In the genomic region with DNA sequence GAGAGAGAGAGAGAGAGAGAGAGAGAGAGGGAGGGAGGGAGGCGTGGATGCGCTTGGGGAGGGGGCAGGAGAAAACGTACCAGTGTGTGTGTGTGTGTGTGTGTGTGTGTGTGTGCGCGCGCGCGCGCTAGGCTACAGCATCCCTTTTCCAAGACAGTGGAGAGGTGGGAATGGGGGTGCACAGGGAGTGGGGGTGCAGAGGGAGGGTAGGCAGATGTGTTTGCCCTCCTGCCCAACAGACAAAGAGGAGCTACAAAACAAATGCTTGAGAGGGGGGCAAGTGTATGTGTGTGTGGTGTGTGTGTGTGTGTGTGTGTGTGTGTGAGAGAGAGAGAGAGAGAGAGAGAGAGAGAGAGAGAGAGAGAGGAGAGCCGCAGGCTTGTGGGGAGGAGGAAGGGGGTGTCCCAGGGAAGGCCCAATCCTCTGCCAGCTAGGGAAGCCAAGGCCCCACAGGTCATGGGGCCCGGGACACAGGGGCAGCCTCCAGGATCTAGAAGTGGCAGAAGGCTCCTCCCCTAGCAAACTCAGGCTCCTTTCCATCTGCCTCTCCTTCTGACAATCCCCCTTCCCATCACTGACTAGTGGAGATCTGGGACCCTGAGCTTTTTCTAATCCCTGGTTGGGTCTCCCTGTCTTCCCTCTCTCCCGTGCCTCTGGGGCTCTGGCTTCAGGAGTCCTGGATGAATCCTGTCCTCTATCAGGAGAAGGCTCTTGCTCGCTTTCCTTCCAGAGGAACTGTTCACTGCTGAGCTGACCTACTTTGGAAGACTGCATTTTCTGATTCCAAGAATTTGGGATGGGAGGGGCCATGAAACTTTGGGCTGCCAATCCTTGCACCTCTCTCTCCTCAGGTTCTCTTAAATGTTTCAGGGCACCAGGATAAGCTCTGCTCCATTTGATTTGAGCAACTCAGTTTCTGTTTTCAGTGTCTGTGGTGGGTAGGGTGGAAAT, we compare ENCODE assay signal across 8 mouse cellular contexts. TPM values are rescaled to one million over a fixed set of nuclear protein-coding genes. Genes with fewer than 3 reads are reported as not detected.
A peak's percentile ranks its signal among the peaks of the same experiment; 100 is the strongest.
DNase-seq lines count a peak whose midpoint lies in the region; ATAC-seq and TF ChIP-seq lines count a peak whose summit lies in the region.

No protein-coding gene starts in this region.

- no peak for TF ChIP-seq CTCF in gastrocnemius, adult 2 months (IDR thresholded peaks at IDR 0.05)
- TF ChIP-seq CTCF in cortical plate, adult 2 months (IDR thresholded peaks at IDR 0.05; ENCODE audit: extremely low read depth, insufficient read depth, low read length), result no peak

- H3K4me1 ChIP-seq in cortical plate, adult 2 months (ENCODE audit: control insufficient read depth, insufficient read depth, low read length), result peaks cover 4% of the 10 kb centered on the region; the same call in 1 of the 2 replicates
- peaks cover 41% of the 10 kb centered on the region for H3K4me1 ChIP-seq in heart, embryonic 10.5 days
- peaks cover 6% of the 10 kb centered on the region for H3K4me1 ChIP-seq in liver, embryonic 11.5 days (replicated peaks; ENCODE audit: control insufficient read depth, insufficient read depth, low read length)
- peaks cover 26% of the 10 kb centered on the region for H3K4me1 ChIP-seq in neural tube, embryonic 12.5 days

- peak; percentile 41 for ATAC-seq in liver, embryonic 11.5 days (replicated peaks; ENCODE audit: low FRiP score)
- ATAC-seq in neural tube, embryonic 12.5 days (ENCODE audit: low FRiP score, low read depth), result peak; percentile 79

- peak; percentile 37 for DNase-seq in gastrocnemius, adult 2 months
- no peak for DNase-seq in gastrocnemius, adult 18-20 months (ENCODE audit: low spot score)
- DNase-seq in heart, embryonic 10.5 days (ENCODE audit: low spot score), result no peak
- peak; percentile 30 for DNase-seq in kidney, adult 18-20 months
- DNase-seq in liver, embryonic 11.5 days (ENCODE audit: low spot score), result no peak
- no peak for DNase-seq in urinary bladder, postnatal 25 days (ENCODE audit: low spot score)

- 0 out of 2 replicates have a peak, but pooled peaks have one; percentile 20 for TF ChIP-seq POLR2A in cortical plate, adult 2 months (IDR thresholded peaks at IDR 0.05; ENCODE audit: extremely low read depth, insufficient read depth, low read length)

- intact Hi-C loops in gastrocnemius, adult 2 months (cut with DNase I), result no loop called here

- 8% methylated on average over 12 of the region's 13 CpGs for WGBS in heart, embryonic 10.5 days
- 11% methylated on average over 10 of the region's 13 CpGs for WGBS in liver, embryonic 11.5 days
- 11% methylated on average over 12 of the region's 13 CpGs for WGBS in neural tube, embryonic 12.5 days

- H3K4me3 ChIP-seq in gastrocnemius, adult 2 months, result peak overlapping the region; percentile 56
- H3K4me3 ChIP-seq in cortical plate, adult 2 months (ENCODE audit: insufficient read depth, low read length), result peak overlapping the region; percentile 83
- peak overlapping the region; percentile 62 for H3K4me3 ChIP-seq in heart, embryonic 10.5 days
- H3K4me3 ChIP-seq in liver, embryonic 11.5 days (ENCODE audit: low read depth, low read length), result peak overlapping the region; percentile 51
- H3K4me3 ChIP-seq in neural tube, embryonic 12.5 days, result peak overlapping the region; percentile 48

- H3K27ac ChIP-seq in gastrocnemius, adult 2 months, result peak overlapping the region; percentile 73
- peak overlapping the region; percentile 54 for H3K27ac ChIP-seq in cortical plate, adult 2 months (ENCODE audit: insufficient read depth, low read length)
- peak overlapping the region; percentile 81 for H3K27ac ChIP-seq in heart, embryonic 10.5 days
- no peak overlapping the region for H3K27ac ChIP-seq in liver, embryonic 11.5 days (ENCODE audit: low read depth, low read length)
- H3K27ac ChIP-seq in neural tube, embryonic 12.5 days, result peak overlapping the region; percentile 62; the same call in 1 of the 2 replicates

- no peaks in the 10 kb centered on the region for H3K36me3 ChIP-seq in heart, embryonic 10.5 days
- H3K36me3 ChIP-seq in liver, embryonic 11.5 days (ENCODE audit: control insufficient read depth, insufficient read depth, low read length), result no peaks in the 10 kb centered on the region
- peaks cover 3% of the 10 kb centered on the region; the same call in 1 of the 2 replicates for H3K36me3 ChIP-seq in neural tube, embryonic 12.5 days

- peak overlapping the region; percentile 71 for H3K4me2 ChIP-seq in liver, embryonic 11.5 days
- H3K4me2 ChIP-seq in neural tube, embryonic 12.5 days (replicated peaks), result peak overlapping the region; percentile 74

- H3K9ac ChIP-seq in liver, embryonic 11.5 days (ENCODE audit: low read depth, low read length), result no peak overlapping the region
- peak overlapping the region; percentile 71 for H3K9ac ChIP-seq in neural tube, embryonic 12.5 days

- peaks cover 16% of the 10 kb centered on the region for H3K27me3 ChIP-seq in heart, embryonic 10.5 days (ENCODE audit: insufficient read depth, poor library complexity, severe bottlenecking)
- peaks cover 29% of the 10 kb centered on the region for H3K27me3 ChIP-seq in liver, embryonic 11.5 days (replicated peaks; ENCODE audit: control insufficient read depth, insufficient read depth, low read length)
- H3K27me3 ChIP-seq in neural tube, embryonic 12.5 days (replicated peaks), result no peaks in the 10 kb centered on the region

- H3K9me3 ChIP-seq in heart, embryonic 10.5 days, result no peaks in the 10 kb centered on the region
- H3K9me3 ChIP-seq in liver, embryonic 11.5 days (ENCODE audit: control insufficient read depth, low read length), result no peaks in the 10 kb centered on the region
- no peaks in the 10 kb centered on the region for H3K9me3 ChIP-seq in neural tube, embryonic 12.5 days

RNA-seq across cellular contexts. Expression of gene Ikzf4, which starts 0.6 kb away (rescaled TPM):
- total RNA-seq in gastrocnemius, adult 2 months (2021), result 1 to 10 TPM in 1 of 2 experiments, under 1 TPM in 1; 0.45 to 3.4 TPM
- total RNA-seq in gastrocnemius, adult 18-20 months (2021), result under 1 TPM; 0.37 to 0.57 TPM
- 8.3 and 9.2 TPM in 2 replicates for polyA plus RNA-seq in cortical plate, adult 2 months (2012; rRNA removed)
- 2.3 and 2.7 TPM in 2 replicates for polyA plus RNA-seq in heart, embryonic 10.5 days (2016; fragmentation: Nextera tagmentation; extraction: Ambion mirVana)
- polyA plus RNA-seq in liver, embryonic 11.5 days (2014; fragmentation: Nextera tagmentation; extraction: Ambion mirVana), result 0.96 and 1.3 TPM in 2 replicates
- 7.9 and 8.3 TPM in 2 replicates for polyA plus RNA-seq in neural tube, embryonic 12.5 days (2016; fragmentation: Nextera tagmentation; extraction: Ambion mirVana)

RNA-seq across cellular contexts. Expression of gene Rps26, which starts 19.9 kb away (rescaled TPM):
- 100 to 1,000 TPM; 299 to 383 TPM for total RNA-seq in gastrocnemius, adult 2 months (2021)
- total RNA-seq in gastrocnemius, adult 18-20 months (2021), result 100 to 1,000 TPM; 345 to 363 TPM
- polyA plus RNA-seq in cortical plate, adult 2 months (2012; rRNA removed), result 354 and 390 TPM in 2 replicates
- 400 and 429 TPM in 2 replicates for polyA plus RNA-seq in heart, embryonic 10.5 days (2016; fragmentation: Nextera tagmentation; extraction: Ambion mirVana)
- 848 and 955 TPM in 2 replicates for polyA plus RNA-seq in liver, embryonic 11.5 days (2014; fragmentation: Nextera tagmentation; extraction: Ambion mirVana)
- polyA plus RNA-seq in neural tube, embryonic 12.5 days (2016; fragmentation: Nextera tagmentation; extraction: Ambion mirVana), result 471 and 498 TPM in 2 replicates

RNA-seq across cellular contexts. Expression of gene Suox, which starts 27.5 kb away (rescaled TPM):
- total RNA-seq in gastrocnemius, adult 2 months (2021), result 10 to 100 TPM; 22.5 to 27.7 TPM
- total RNA-seq in gastrocnemius, adult 18-20 months (2021), result 10 to 100 TPM; 27.7 to 28.3 TPM
- 11.3 and 12.1 TPM in 2 replicates for polyA plus RNA-seq in cortical plate, adult 2 months (2012; rRNA removed)
- polyA plus RNA-seq in heart, embryonic 10.5 days (2016; fragmentation: Nextera tagmentation; extraction: Ambion mirVana), result 11.8 and 15.7 TPM in 2 replicates
- 12.4 and 12.5 TPM in 2 replicates for polyA plus RNA-seq in liver, embryonic 11.5 days (2014; fragmentation: Nextera tagmentation; extraction: Ambion mirVana)
- 13.9 and 15.6 TPM in 2 replicates for polyA plus RNA-seq in neural tube, embryonic 12.5 days (2016; fragmentation: Nextera tagmentation; extraction: Ambion mirVana)

RNA-seq across cellular contexts. Expression of gene Rab5b, which starts 49.6 kb away (rescaled TPM):
- 10 to 100 TPM; 90.3 to 94.5 TPM for total RNA-seq in gastrocnemius, adult 2 months (2021)
- total RNA-seq in gastrocnemius, adult 18-20 months (2021), result 10 to 100 TPM; 90.8 to 92.1 TPM
- 120 and 125 TPM in 2 replicates for polyA plus RNA-seq in cortical plate, adult 2 months (2012; rRNA removed)
- 66.2 and 69.1 TPM in 2 replicates for polyA plus RNA-seq in heart, embryonic 10.5 days (2016; fragmentation: Nextera tagmentation; extraction: Ambion mirVana)
- 46.9 and 47.1 TPM in 2 replicates for polyA plus RNA-seq in liver, embryonic 11.5 days (2014; fragmentation: Nextera tagmentation; extraction: Ambion mirVana)
- 90.8 and 101 TPM in 2 replicates for polyA plus RNA-seq in neural tube, embryonic 12.5 days (2016; fragmentation: Nextera tagmentation; extraction: Ambion mirVana)

RNA-seq across cellular contexts. Expression of gene Erbb3, which starts 57.0 kb away (rescaled TPM):
- 1 to 10 TPM; 1.6 to 2.6 TPM for total RNA-seq in gastrocnemius, adult 2 months (2021)
- total RNA-seq in gastrocnemius, adult 18-20 months (2021), result 1 to 10 TPM; 2.7 TPM
- polyA plus RNA-seq in cortical plate, adult 2 months (2012; rRNA removed), result 7.6 and 9.1 TPM in 2 replicates
- polyA plus RNA-seq in heart, embryonic 10.5 days (2016; fragmentation: Nextera tagmentation; extraction: Ambion mirVana), result 7.4 and 7.7 TPM in 2 replicates
- polyA plus RNA-seq in liver, embryonic 11.5 days (2014; fragmentation: Nextera tagmentation; extraction: Ambion mirVana), result 3.0 and 3.7 TPM in 2 replicates
- polyA plus RNA-seq in neural tube, embryonic 12.5 days (2016; fragmentation: Nextera tagmentation; extraction: Ambion mirVana), result 14.6 and 16.0 TPM in 2 replicates

Comparison
In these comparisons a context has a peak if more than half of its experiments do, and no peak if none do; other contexts are left out.
1. DNase-seq: peak in gastrocnemius, adult 2 months (single experiment) and kidney, adult 18-20 months (single experiment); none in gastrocnemius, adult 18-20 months (single experiment), heart, embryonic 10.5 days (single experiment), liver, embryonic 11.5 days (single experiment) and urinary bladder, postnatal 25 days (single experiment).
2. Peak in every context shown above with its lines, with median percentiles within 50 percentile points of each other: H3K4me3 ChIP-seq.